Comparison of ENCODE assay signal across 8 mouse cellular contexts in the genomic region with DNA sequence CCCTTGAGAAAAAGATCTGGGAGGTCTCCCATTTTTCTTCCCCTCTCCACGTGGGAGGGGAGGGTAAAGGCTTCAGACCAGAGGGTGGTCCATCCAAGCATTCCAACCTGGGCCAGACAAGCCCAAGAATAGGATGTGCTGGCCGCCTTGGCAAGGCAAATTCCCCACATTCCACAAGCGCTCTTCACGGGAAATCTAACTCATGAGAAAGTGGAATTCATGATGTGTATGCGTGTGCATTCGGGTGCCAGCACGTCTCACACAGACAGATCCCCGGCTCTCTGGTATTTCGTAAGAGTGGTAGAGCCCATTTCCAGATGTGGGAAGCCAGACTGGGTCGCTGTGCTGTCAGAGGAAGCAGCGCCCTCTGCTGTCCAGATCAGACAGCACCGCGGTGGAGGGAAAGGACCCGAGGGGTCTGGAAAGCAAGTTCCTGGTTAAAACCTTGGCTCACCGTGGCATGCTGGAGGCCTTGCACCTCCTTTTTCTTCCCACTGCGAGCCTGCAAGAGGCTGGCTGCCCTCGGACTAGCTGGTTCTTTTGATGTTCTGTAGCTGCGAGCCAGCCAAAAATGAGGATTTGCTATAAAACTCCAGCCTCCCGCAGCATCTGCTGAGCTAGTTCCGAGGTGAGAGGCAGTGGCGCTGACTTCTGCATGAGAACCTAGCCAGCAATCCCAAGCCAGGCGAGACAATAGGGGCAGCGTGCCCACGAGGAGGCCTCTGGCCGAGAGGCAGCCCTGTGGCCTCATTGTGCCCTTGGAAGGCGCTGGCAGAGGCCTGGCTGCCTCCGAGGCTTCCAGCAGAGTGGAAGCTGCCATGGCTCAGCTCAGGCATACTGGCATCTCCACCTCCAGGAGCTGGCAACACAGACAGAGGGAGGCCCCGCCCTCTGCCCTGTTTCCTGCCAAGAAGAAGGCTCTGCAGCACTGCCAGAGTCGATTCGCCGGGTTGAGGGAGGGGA.
A peak's percentile ranks its signal among the peaks of the same experiment; 100 is the strongest.
DNase-seq lines count a peak whose midpoint lies in the region; ATAC-seq and TF ChIP-seq lines count a peak whose summit lies in the region.

No protein-coding gene starts in this region.

- H3K4me3 ChIP-seq in bone marrow macrophage, adult 2 months (ENCODE audit: insufficient read depth, low read length): peak overlapping the region; percentile 60
- H3K4me3 ChIP-seq in embryonic fibroblast, embryonic 13.5 days (ENCODE audit: insufficient read depth, low read length): peak overlapping the region; percentile 21
- H3K4me3 ChIP-seq in kidney, embryonic 14.5 days (ENCODE audit: low read length): peak overlapping the region; percentile 38
- peak overlapping the region; percentile 42 for H3K4me3 ChIP-seq in limb, embryonic 15.5 days

- peak; percentile 91 for DNase-seq in A20 (ENCODE audit: low read depth, low spot score)
- DNase-seq in heart, adult 9 months (ENCODE audit: low spot score in 2 of 2): peak; percentile 95
- peak; percentile 77 to 83 for DNase-seq in monocyte, adult 2 months (ENCODE audit: low read depth in 1 of 2, low spot score in 2 of 2)
- peak; percentile 74 to 76 for DNase-seq in spleen, postnatal 36 days (ENCODE audit: low spot score in 2 of 2)

- peak overlapping the region; percentile 90 for H3K27ac ChIP-seq in bone marrow macrophage, adult 2 months (ENCODE audit: insufficient read depth, low read depth, low read length)
- H3K27ac ChIP-seq in embryonic fibroblast, embryonic 13.5 days (ENCODE audit: insufficient read depth, low read length): peak overlapping the region; percentile 92
- peak overlapping the region; percentile 96 for H3K27ac ChIP-seq in kidney, embryonic 14.5 days (ENCODE audit: low read depth, low read length)
- peak overlapping the region; percentile 99 for H3K27ac ChIP-seq in limb, embryonic 15.5 days

- peaks cover 24% of the 10 kb centered on the region for H3K4me1 ChIP-seq in bone marrow macrophage, adult 2 months (ENCODE audit: control insufficient read depth, insufficient read depth, low read length)
- H3K4me1 ChIP-seq in embryonic fibroblast, embryonic 13.5 days (ENCODE audit: control insufficient read depth, insufficient read depth, low read length): peaks cover 24% of the 10 kb centered on the region; the same call in 1 of the 2 replicates
- peaks cover 57% of the 10 kb centered on the region for H3K4me1 ChIP-seq in kidney, embryonic 14.5 days (ENCODE audit: control insufficient read depth, insufficient read depth, low read length)
- H3K4me1 ChIP-seq in limb, embryonic 15.5 days: peaks cover 65% of the 10 kb centered on the region

- H3K4me2 ChIP-seq in kidney, embryonic 14.5 days (replicated peaks; ENCODE audit: low read depth, low read length): peak overlapping the region; percentile 79
- peak overlapping the region; percentile 79 for H3K4me2 ChIP-seq in limb, embryonic 15.5 days

- H3K27me3 ChIP-seq in kidney, embryonic 14.5 days (ENCODE audit: control insufficient read depth, insufficient read depth, low read length): no peaks in the 10 kb centered on the region
- no peaks in the 10 kb centered on the region for H3K27me3 ChIP-seq in limb, embryonic 15.5 days

- H3K9ac ChIP-seq in kidney, embryonic 14.5 days (ENCODE audit: low read depth, low read length): peak overlapping the region; percentile 58
- peak overlapping the region; percentile 26; the same call in 1 of the 2 replicates for H3K9ac ChIP-seq in limb, embryonic 15.5 days

- no peak for TF ChIP-seq POLR2A in bone marrow macrophage, adult 2 months (IDR thresholded peaks at IDR 0.05; ENCODE audit: borderline replicate concordance, low read depth, low read length)
- TF ChIP-seq POLR2A in embryonic fibroblast, embryonic 13.5 days (IDR thresholded peaks at IDR 0.05; ENCODE audit: low read depth, low read length): peak; percentile 73

- no peaks in the 10 kb centered on the region for H3K9me3 ChIP-seq in kidney, embryonic 14.5 days (ENCODE audit: control insufficient read depth, low read length)
- H3K9me3 ChIP-seq in limb, embryonic 15.5 days: no peaks in the 10 kb centered on the region

- under 1% methylated on average over 31 of the region's 31 CpGs for WGBS in kidney, embryonic 14.5 days
- under 1% methylated on average over 31 of the region's 31 CpGs for WGBS in limb, embryonic 15.5 days

- H3K36me3 ChIP-seq in kidney, embryonic 14.5 days (ENCODE audit: control insufficient read depth, insufficient read depth, low read length): no peaks in the 10 kb centered on the region
- no peaks in the 10 kb centered on the region for H3K36me3 ChIP-seq in limb, embryonic 15.5 days

- peak; percentile 82 for TF ChIP-seq CTCF in bone marrow macrophage, adult 2 months (IDR thresholded peaks at IDR 0.05; ENCODE audit: low read depth, low read length)
- peak; percentile 96 for TF ChIP-seq CTCF in embryonic fibroblast, embryonic 13.5 days (IDR thresholded peaks at IDR 0.05; ENCODE audit: borderline replicate concordance, insufficient read depth, low read length)

- peak; percentile 77 for ATAC-seq in kidney, embryonic 14.5 days (ENCODE audit: low FRiP score, low TSS enrichment)
- ATAC-seq in limb, embryonic 15.5 days (ENCODE audit: insufficient number of reproducible peaks, low FRiP score, low TSS enrichment, low read depth): peak; percentile 75

Comparison
In these comparisons a context has a peak if more than half of its experiments do, and no peak if none do; other contexts are left out.
1. Peak in every context shown above with its lines: DNase-seq, ATAC-seq, H3K4me3 ChIP-seq and H3K27ac ChIP-seq.